Mouse (Mus musculus) spleen, postnatal 10 days (tissue): ENCODE measurements around the gene Gm10272.
A peak's percentile ranks its signal among the peaks of the same experiment; 100 is the strongest.
"Not testable (repeated sequence)": the region's sequence is repeated elsewhere in the genome, so short reads cannot be mapped to it uniquely, and the experiment has no call there.

ENCODE experiments used
- DNase-seq, 2 experiments: peaks; one replicate each; pipeline ENCODE4 v3.0.0; 2021 to 2022; ENCODE audit warnings: low spot score in 2 of 2

Gm10272 gene

GRCm38 (mm10) chr10:77728280-77728679, 21.9 kb downstream of the Gm10272 start:
- DNase-seq = no peak

- DNase-seq = peak in 1 of 2 experiments; percentile 38
Measured at GRCm38 (mm10) chr10:77729241-77729640, 22.8 kb downstream of the Gm10272 start.

GRCm38 (mm10) chr10:77735928-77736327, 29.5 kb downstream of the Gm10272 start:
- DNase-seq = no peak

- DNase-seq = no peak
Measured at GRCm38 (mm10) chr10:77738929-77739328, 32.5 kb downstream of the Gm10272 start.

GRCm38 (mm10) chr10:77741924-77742688, 35.7 kb downstream of the Gm10272 start, which contains the start of gene Gm18596:
TSS of gene Gm18596 (minus strand) at chr10:77742638.
- not testable (repeated sequence) for DNase-seq

- DNase-seq = not testable (repeated sequence)
Measured at GRCm38 (mm10) chr10:77750686-77751085, 44.3 kb downstream of the Gm10272 start.

- DNase-seq = not testable (repeated sequence)
Measured at GRCm38 (mm10) chr10:77751254-77751653, 44.8 kb downstream of the Gm10272 start, which contains the start of gene Gm9736. TSS of gene Gm9736 (minus strand) at chr10:77751354.

- DNase-seq = not testable (repeated sequence)
Measured at GRCm38 (mm10) chr10:77752312-77752711, 45.9 kb downstream of the Gm10272 start.

- DNase-seq = no peak
Measured at GRCm38 (mm10) chr10:77753448-77753847, 47.0 kb downstream of the Gm10272 start.
